Mouse (Mus musculus): ENCODE measurements around the gene Wdtc1.

- no peak for TF ChIP-seq CHD2 (IDR thresholded peaks at IDR 0.05; ENCODE audit: low read length)
- no peak for TF ChIP-seq CTCF (IDR thresholded peaks at IDR 0.05 in 2 of 3, conservative IDR thresholded peaks at IDR 0.05 in 1 of 3; ENCODE audit: control insufficient read depth in 1 of 3, insufficient read depth in 1 of 3, low read depth in 2 of 3, low read length in 3 of 3, poor library complexity in 1 of 3, severe bottlenecking in 1 of 3)
- no peak for TF ChIP-seq HCFC1 (IDR thresholded peaks at IDR 0.05; ENCODE audit: low read depth, low read length)
- no peak for TF ChIP-seq ZC3H11A (IDR thresholded peaks at IDR 0.05; ENCODE audit: low read depth, low read length)
- no peak for TF ChIP-seq TBP (IDR thresholded peaks at IDR 0.05; ENCODE audit: low read depth, low read length)
These were observed 25.2 kb upstream of the Wdtc1 start for GRCm38 (mm10) chr4:133378236-133379045.

Data from MEL (cell line).